Comparison of ENCODE assay signal across 26 mouse cellular contexts in the genomic region with DNA sequence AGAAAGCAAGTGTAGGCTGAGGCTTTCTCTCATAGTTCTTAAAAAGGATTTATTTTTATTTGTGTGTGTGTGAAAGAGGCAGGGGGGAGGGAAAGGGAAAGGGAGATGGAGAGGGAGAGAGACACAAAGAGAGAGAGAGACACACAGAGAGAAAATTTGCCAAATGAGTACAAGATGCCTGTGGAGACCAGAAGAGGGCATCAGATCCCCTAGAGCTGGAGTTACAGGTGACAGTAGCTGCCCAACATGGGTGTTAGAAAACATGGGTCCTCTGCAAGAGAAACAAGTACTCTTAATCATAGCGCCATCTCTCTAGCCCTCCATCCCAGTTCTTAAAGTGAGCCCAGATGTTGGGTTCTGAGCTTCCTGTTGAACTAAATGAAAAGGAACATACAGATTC.
DNase-seq lines count a peak whose midpoint lies in the region; ATAC-seq and TF ChIP-seq lines count a peak whose summit lies in the region.
"Had no signal": no experiment of that assay in that cellular context is flagged by ENCODE, and none has a peak within 500 bp of the region (broad histone marks: within the 10 kb centered on the region; RNA-seq: fewer than 3 reads in every experiment).

No protein-coding gene starts in this region.

- H3K9ac ChIP-seq in heart, embryonic 12.5 days, result no peak overlapping the region
- H3K9ac ChIP-seq: embryonic facial prominence, embryonic 13.5 days; forebrain, embryonic 12.5 days; heart, embryonic 13.5 days; hindbrain, embryonic 14.5 days; limb, embryonic 15.5 days; liver, embryonic 14.5 days; midbrain, embryonic 12.5 days had no signal

- 97% methylated on average over 1 of the region's 1 CpGs for WGBS in heart, embryonic 12.5 days
- 89% methylated on average over 1 of the region's 1 CpGs for WGBS in lung, adult 2 months

- H3K27me3 ChIP-seq in heart, embryonic 12.5 days (replicated peaks), result no peaks in the 10 kb centered on the region
- H3K27me3 ChIP-seq: embryonic facial prominence, embryonic 13.5 days; forebrain, embryonic 12.5 days; heart, embryonic 13.5 days; limb, embryonic 15.5 days had no signal

- no peaks in the 10 kb centered on the region for H3K9me3 ChIP-seq in heart, embryonic 12.5 days (replicated peaks)
- H3K9me3 ChIP-seq: embryonic facial prominence, embryonic 13.5 days; forebrain, embryonic 12.5 days; heart, embryonic 13.5 days; limb, embryonic 15.5 days; midbrain, embryonic 12.5 days had no signal

- TF ChIP-seq CTCF in lung, adult 2 months (IDR thresholded peaks at IDR 0.05; ENCODE audit: insufficient read depth, low read length), result no peak

- no peak overlapping the region for H3K4me2 ChIP-seq in heart, embryonic 12.5 days
- H3K4me2 ChIP-seq: embryonic facial prominence, embryonic 13.5 days; forebrain, embryonic 12.5 days; heart, embryonic 13.5 days; hindbrain, embryonic 14.5 days; limb, embryonic 15.5 days; midbrain, embryonic 12.5 days had no signal

- no peaks in the 10 kb centered on the region for H3K36me3 ChIP-seq in heart, embryonic 12.5 days
- H3K36me3 ChIP-seq: forebrain, embryonic 12.5 days; G1E; limb, embryonic 15.5 days; midbrain, embryonic 12.5 days had no signal

- no peak for TF ChIP-seq POLR2A in lung, adult 2 months (IDR thresholded peaks at IDR 0.05; ENCODE audit: borderline replicate concordance, extremely low read depth, low read depth, low read length)

- no peaks in the 10 kb centered on the region for H3K4me1 ChIP-seq in heart, embryonic 12.5 days (replicated peaks)
- no peaks in the 10 kb centered on the region for H3K4me1 ChIP-seq in lung, adult 2 months (ENCODE audit: control insufficient read depth, insufficient read depth, low read length)
- H3K4me1 ChIP-seq: embryonic facial prominence, embryonic 13.5 days; heart, embryonic 13.5 days; limb, embryonic 15.5 days had no signal

- DNase-seq in heart, adult 11 months, result peak; percentile 58
- DNase-seq in kidney, adult 9 months, result peak; percentile 11
- no peak for DNase-seq in kidney, postnatal 25 days
- DNase-seq in lung, postnatal 36 days, result peak; percentile 11
- DNase-seq in lung, adult 2 months, result no peak
- DNase-seq: adrenal gland, adult 8-10 months; cerebellum, adult 18-20 months; cerebellum, postnatal 25 days; embryo, embryonic 11 days; heart, postnatal 36 days; kidney, postnatal 10 days; layer of hippocampus, postnatal 36 days; left cerebral cortex, postnatal 4 days; thymus, adult 2 months; thymus, postnatal 4 days had no signal

- H3K27ac ChIP-seq in heart, embryonic 12.5 days (ENCODE audit: poor library complexity, severe bottlenecking), result no peak overlapping the region
- H3K27ac ChIP-seq: embryonic facial prominence, embryonic 13.5 days; forebrain, embryonic 12.5 days; heart, embryonic 13.5 days; hindbrain, embryonic 14.5 days; limb, embryonic 15.5 days; liver, embryonic 14.5 days; midbrain, embryonic 12.5 days had no signal

- no peak for ATAC-seq in heart, embryonic 12.5 days (ENCODE audit: insufficient number of reproducible peaks, low FRiP score)
- ATAC-seq in activated CD4-positive, CD25-positive, alpha-beta regulatory T cell, adult 4 months, result no peak

- no peak overlapping the region for H3K4me3 ChIP-seq in heart, embryonic 12.5 days
- no peak overlapping the region for H3K4me3 ChIP-seq in lung, adult 2 months (replicated peaks; ENCODE audit: extremely low read depth, low read depth, low read length)
- H3K4me3 ChIP-seq: embryonic facial prominence, embryonic 13.5 days; erythroblast, embryonic 14.5 days; forebrain, embryonic 12.5 days; heart, embryonic 13.5 days; limb, embryonic 15.5 days; midbrain, embryonic 12.5 days had no signal

Comparison
In these comparisons a context has a peak if more than half of its experiments do, and no peak if none do; other contexts are left out.
1. DNase-seq: peak in heart, adult 11 months (single experiment), kidney, adult 9 months (single experiment) and lung, postnatal 36 days (single experiment); none in kidney, postnatal 25 days (0 of 2) and lung, adult 2 months (single experiment).